Mouse (Mus musculus): ENCODE measurements around the gene F11.
A peak's percentile ranks its signal among the peaks of the same experiment; 100 is the strongest.

F11 gene

DNA sequence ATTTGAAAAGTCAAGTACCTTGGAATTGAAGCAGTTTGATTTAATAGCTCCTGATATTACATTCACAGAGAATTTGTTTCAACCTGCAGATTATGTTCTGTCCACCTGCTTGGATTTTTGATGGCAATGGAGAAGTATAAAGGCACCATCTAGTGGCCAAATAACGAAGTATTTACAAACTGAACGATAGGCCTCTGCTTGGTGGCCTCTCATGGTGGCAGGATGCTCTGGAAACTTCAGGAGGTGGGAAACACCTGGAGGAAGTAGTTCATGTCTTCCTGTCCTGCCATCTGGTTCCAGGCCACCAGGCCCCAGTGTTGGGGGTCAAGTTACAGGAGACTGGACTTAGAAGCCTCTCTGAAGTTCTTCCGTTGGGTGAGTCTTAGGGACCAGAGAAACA lies 23.5 kb downstream of the F11 start:
- DNase-seq, result peak; percentile 37

DNA sequence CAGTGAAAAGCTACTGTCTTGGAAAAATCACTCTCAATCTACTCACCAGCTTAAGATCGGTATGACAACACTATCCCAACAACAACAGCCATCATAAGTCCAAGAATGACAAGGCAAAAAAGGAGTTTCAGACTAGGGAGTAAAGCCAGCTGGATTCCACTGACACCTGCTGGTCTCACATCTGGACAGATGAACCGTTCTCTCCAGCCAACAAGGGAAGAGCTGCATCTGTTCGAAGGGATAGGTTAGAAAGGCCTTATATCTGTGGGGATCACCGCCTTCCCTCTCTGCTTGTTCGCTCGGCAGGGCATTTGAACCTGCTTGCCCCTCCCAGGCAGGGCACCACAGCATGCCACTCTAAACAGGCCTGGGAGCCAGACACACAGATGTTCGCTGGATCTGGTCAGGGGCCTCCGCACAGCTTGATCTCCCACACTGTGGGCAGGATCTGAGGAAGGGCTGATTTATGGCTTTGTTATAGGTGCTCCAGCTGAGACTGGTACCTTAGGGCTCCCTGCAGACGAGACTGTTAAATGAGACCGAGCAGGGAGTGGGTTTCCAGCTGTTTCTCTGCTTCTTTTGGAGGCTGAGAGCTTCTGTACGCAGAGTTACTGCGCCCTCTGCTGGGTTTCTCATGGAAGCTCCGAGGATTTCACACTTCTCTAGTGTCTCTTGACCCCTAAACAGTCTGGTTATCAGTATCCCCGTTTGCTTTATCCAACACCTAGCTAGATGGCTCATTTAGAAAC lies 25.5 kb downstream of the F11 start:
- DNase-seq, result peak; percentile 21

DNA sequence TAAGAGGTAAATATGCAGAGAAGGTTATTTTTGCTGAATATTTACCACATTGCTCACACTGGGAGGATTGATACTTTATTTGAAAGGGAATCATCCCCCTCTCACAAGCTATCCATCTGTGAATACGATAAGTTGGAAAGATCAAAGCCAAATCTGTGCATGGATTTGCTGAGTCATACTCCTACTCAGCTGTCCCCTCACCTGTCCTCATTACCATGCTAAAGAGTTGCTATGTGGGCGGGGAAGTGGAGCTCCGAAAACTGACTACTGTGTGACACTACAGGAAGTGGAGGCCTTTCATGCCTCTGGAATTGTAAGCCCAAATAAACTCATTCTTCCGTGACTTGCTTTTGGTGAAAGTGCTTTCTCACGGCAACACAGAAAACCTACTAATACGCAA lies 26.6 kb downstream of the F11 start:
- no peak for DNase-seq

DNA sequence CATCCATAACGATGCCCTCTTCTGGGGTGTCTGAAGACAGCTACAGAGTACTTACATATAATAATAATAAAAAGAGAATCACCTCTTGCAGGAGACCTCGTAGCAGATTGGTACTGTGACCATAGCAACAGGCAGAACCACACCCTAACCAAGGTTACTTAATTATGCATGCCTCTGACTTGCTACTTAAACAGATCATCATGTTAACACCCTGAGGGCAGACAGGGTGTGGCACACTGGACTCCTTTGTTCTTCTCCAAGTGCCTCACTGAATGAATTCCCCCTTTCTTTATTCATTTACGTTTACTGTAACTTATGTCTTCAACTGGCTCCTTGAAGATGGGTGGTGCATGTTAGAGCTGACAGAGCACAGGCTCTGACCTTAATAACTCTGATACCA lies 28.6 kb downstream of the F11 start:
- DNase-seq, result no peak

DNA sequence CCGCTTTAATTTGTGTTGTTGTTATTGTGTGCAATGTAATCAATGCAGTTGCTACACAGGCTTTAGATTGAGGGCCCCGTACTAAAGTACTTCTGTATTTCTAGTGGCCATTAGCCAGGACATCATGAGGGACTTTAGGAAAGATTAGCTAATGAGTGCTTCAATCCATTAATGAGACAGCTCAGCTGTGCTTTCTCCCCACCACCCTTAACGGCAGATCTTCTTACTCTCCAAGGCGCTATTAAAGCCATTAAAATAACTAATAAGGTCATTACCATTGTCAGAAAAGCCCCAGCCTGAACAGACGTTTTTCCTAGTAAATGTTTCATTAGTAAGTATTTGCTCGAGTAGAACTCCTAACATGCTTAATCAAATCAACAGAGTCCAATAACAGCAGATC lies 59.4 kb downstream of the F11 start:
- no peak for DNase-seq

DNA sequence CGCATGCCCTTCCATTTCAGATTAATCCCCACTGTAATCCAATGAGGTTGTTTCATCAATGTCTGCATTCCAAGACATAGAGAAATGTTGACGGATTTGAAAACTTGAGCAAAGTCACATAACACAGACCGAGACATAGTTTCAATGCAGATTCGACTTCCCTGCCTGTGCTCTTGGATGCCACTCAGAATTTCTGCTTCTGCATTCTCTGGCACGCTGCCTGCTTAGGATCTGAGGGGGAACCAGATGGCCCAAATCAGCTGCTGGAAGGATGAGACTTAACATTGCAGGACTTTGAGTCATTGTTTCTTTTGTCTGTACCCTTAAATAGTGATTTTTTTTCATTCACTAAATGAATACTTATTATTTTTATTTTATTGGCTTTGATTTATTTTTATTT lies 60.2 kb downstream of the F11 start:
- no peak for DNase-seq

DNA sequence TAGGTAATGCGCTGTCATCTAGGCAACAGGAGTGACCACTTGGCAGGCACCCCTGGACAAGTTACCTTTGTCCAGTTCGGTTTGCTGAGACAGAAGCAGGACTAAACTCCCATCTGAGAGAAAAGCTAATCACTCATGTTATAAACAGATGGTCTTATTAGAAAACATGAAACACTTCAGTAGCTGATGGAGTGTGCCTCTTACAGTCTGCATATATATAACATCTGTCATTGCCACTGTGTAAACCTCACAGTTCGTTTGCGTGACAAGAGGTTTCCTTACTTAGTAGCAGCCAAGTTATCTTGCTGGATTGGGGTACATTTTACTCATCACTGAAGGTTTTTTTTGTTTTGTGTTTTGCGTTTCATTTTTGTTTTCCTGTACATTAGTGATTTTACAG lies 64.5 kb downstream of the F11 start:
- DNase-seq, result no peak

DNA sequence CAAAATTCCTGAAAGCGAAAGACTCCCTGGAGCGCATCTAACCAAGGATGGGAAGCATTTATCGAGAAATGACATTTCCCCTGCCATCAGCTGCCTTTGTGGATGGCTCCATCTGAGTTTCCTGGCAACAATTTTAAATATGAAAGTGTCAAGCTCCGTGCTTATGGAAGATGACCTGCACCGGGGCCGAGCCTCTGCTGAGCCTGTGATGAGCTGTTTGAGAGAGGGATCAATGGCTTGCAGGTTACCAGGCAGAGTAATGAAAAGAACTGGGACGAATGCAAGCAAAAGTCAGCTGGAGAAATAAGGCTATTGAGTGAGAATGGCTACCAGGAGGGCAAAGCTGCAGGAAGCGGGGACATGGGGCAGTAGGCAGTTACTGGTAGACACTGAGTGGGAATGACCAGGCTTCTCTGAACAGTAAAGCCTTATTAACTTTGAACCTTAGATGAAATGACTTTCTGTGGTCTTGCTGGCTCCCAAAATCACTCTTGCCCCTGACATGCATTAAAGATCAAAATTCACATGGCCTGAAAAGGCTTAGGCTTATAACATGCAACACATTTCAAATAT lies 65.8 kb downstream of the F11 start:
- DNase-seq, result no peak

Data from cerebellum, adult 8-10 months (tissue).